Mouse (Mus musculus) spleen, adult 2 months (tissue): ENCODE measurements around the gene Rap1gap.

ENCODE experiments used
- CTCF ChIP-seq: fragments of 200-500 bp; IDR thresholded peaks from 2 replicates; pipeline ENCODE4 v1.5.1; 2011; ENCODE audit warnings: mild to moderate bottlenecking, inconsistent platforms; ENCODE audit not compliant: insufficient read depth, insufficient read length, insufficient replicate concordance; ENCODE audit errors: extremely low read depth
- POLR2A ChIP-seq: fragments of 200-500 bp; IDR thresholded peaks from 2 replicates; pipeline ENCODE4 v1.6.1; 2011; ENCODE audit warnings: low read depth, low read length, inconsistent platforms

DNA sequence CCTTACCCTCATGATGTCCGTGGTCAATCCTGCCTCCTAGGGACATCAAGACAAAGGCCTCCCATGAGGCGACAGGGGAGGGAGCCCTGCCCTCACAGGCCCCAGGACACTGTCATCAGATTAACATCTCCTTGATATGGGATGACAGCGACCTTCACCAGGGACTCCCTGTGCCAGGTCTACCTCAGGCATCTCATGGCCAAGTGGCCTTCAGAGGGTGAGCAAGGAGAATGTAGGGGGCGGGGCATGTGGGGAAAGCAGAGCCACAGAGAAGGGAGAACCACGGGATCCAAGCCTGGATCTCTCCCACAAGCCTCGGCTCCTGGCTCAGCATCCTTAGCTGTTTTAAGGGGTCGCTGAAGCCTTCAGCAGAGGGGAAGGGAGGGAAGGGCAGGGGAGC lies 79.3 kb downstream of the Rap1gap start:
- TF ChIP-seq POLR2A, result no peak
- TF ChIP-seq CTCF, result no peak
